Mouse (Mus musculus): Measurements from ENCODE around the gene Zfp85. TPM values are rescaled to one million over a fixed set of nuclear protein-coding genes. Genes with fewer than 3 reads are reported as not detected.
"Not testable (repeated sequence)": the region's sequence is repeated elsewhere in the genome, so short reads cannot be mapped to it uniquely, and the experiment has no call there.

The Zfp85 gene
- 4.8 and 6.4 TPM in 2 replicates for polyA plus RNA-seq (2015; fragmentation: Nextera tagmentation; extraction: Ambion mirVana)

- Histone ChIP-seq H3K4me3 (replicated peaks) (peak within 1 kb of the TSS; percentile 75), H3K27ac (peak within 1 kb of the TSS; percentile 91), H3K9me3 (replicated peaks) (no peaks in the 10 kb centered on the region), H3K4me2 (peak within 1 kb of the TSS; percentile 69), H3K9ac (peak within 1 kb of the TSS; percentile 54), H3K36me3 (peaks cover 10% of the 10 kb centered on the region), H3K27me3 (no peaks in the 10 kb centered on the region), H3K4me1 (peaks cover 8% of the 10 kb centered on the region)
- peak; percentile 98 for ATAC-seq (replicated peaks; ENCODE audit: low FRiP score)
- 6% methylated on average over 24 of the region's 24 CpGs for WGBS
Measured at GRCm38 (mm10) chr13:67754333-67755306, at the start of gene Zfp85. Gene Zfp85 (minus strand): TSS chr13:67755228.

GRCm38 (mm10) chr13:67799151-67799550, 44.1 kb upstream of the Zfp85 start:
- H3K27ac ChIP-seq; H3K4me3 ChIP-seq (replicated peaks); H3K4me2 ChIP-seq; H3K36me3 ChIP-seq; H3K9me3 ChIP-seq (replicated peaks); ATAC-seq (replicated peaks; ENCODE audit: low FRiP score); H3K9ac ChIP-seq; H3K4me1 ChIP-seq; H3K27me3 ChIP-seq: not testable (repeated sequence)
- WGBS, result 92% methylated on average over 3 of the region's 3 CpGs

GRCm38 (mm10) chr13:67798618-67799017, 43.6 kb upstream of the Zfp85 start:
- no peaks in the 10 kb centered on the region for H3K27me3 ChIP-seq
- no peak for ATAC-seq (replicated peaks; ENCODE audit: low FRiP score)
- no peaks in the 10 kb centered on the region for H3K9me3 ChIP-seq (replicated peaks)
- no peaks in the 10 kb centered on the region for H3K4me1 ChIP-seq
- no peaks in the 10 kb centered on the region for H3K36me3 ChIP-seq
- WGBS, result 78% methylated on average over 3 of the region's 3 CpGs
- no peak overlapping the region for H3K9ac ChIP-seq
- no peak overlapping the region for H3K4me3 ChIP-seq (replicated peaks)
- no peak overlapping the region for H3K4me2 ChIP-seq
- H3K27ac ChIP-seq, result no peak overlapping the region

- Histone ChIP-seq H3K9me3 (replicated peaks) (peaks cover 3% of the 10 kb centered on the region; the same call in 1 of the 2 replicates), H3K27me3 (no peaks in the 10 kb centered on the region), H3K4me2 (no peak overlapping the region), H3K36me3 (peaks cover 5% of the 10 kb centered on the region; the same call in 1 of the 2 replicates), H3K27ac (no peak overlapping the region), H3K4me3 (replicated peaks) (no peak overlapping the region), H3K4me1 (no peaks in the 10 kb centered on the region), H3K9ac (no peak overlapping the region)
- no peak for ATAC-seq (replicated peaks; ENCODE audit: low FRiP score)
- WGBS, result 95% methylated on average over 10 of the region's 10 CpGs
Measured at GRCm38 (mm10) chr13:67791921-67792455, 37.0 kb upstream of the Zfp85 start.

GRCm38 (mm10) chr13:67779265-67780221, 24.5 kb upstream of the Zfp85 start, which contains the start of gene Zfp493:
Gene Zfp493 (plus strand): TSS chr13:67779693.
- Histone ChIP-seq H3K27ac (0 out of 2 replicates have a peak within 1 kb of the TSS, but pooled peaks have one; percentile 19), H3K36me3 (no peaks in the 10 kb centered on the region), H3K9ac (peak within 1 kb of the TSS; percentile 53)

GRCm38 (mm10) chr13:67763031-67763768, 8.2 kb upstream of the Zfp85 start:
- Histone ChIP-seq H3K27me3 (no peaks in the 10 kb centered on the region), H3K4me2 (no peak overlapping the region), H3K27ac (no peak overlapping the region), H3K36me3 (no peaks in the 10 kb centered on the region), H3K9ac (no peak overlapping the region), H3K4me1 (no peaks in the 10 kb centered on the region), H3K4me3 (replicated peaks) (no peak overlapping the region), H3K9me3 (replicated peaks) (no peaks in the 10 kb centered on the region)
- WGBS, result 83% methylated on average over 2 of the region's 2 CpGs
- ATAC-seq (replicated peaks; ENCODE audit: low FRiP score), result no peak

More at GRCm38 (mm10) chr13:67779265-67780221, 24.5 kb upstream of the Zfp85 start, which contains the start of gene Zfp493:
- H3K4me2 ChIP-seq, result peak within 1 kb of the TSS; percentile 87
- no peaks in the 10 kb centered on the region for H3K9me3 ChIP-seq (replicated peaks)
- H3K4me3 ChIP-seq (replicated peaks), result peak within 1 kb of the TSS; percentile 70
- 10% methylated on average over 26 of the region's 26 CpGs for WGBS
- peaks cover 5% of the 10 kb centered on the region for H3K4me1 ChIP-seq
- no peaks in the 10 kb centered on the region for H3K27me3 ChIP-seq
- ATAC-seq (replicated peaks; ENCODE audit: low FRiP score), result peak; percentile 98

GRCm38 (mm10) chr13:67759966-67760365, 4.9 kb upstream of the Zfp85 start:
- H3K27ac ChIP-seq, result no peak overlapping the region
- no peak overlapping the region for H3K4me3 ChIP-seq (replicated peaks)
- H3K36me3 ChIP-seq, result no peaks in the 10 kb centered on the region
- no peaks in the 10 kb centered on the region for H3K9me3 ChIP-seq (replicated peaks)
- no peak overlapping the region for H3K4me2 ChIP-seq
- ATAC-seq (replicated peaks; ENCODE audit: low FRiP score), result no peak
- H3K9ac ChIP-seq, result no peak overlapping the region
- H3K27me3 ChIP-seq, result no peaks in the 10 kb centered on the region
- H3K4me1 ChIP-seq, result peaks cover 4% of the 10 kb centered on the region; the same call in 1 of the 2 replicates
- 52% methylated on average over 1 of the region's 1 CpGs for WGBS

- H3K9me3 ChIP-seq (replicated peaks), result no peaks in the 10 kb centered on the region
- H3K36me3 ChIP-seq, result peaks cover 6% of the 10 kb centered on the region
- no peak overlapping the region for H3K9ac ChIP-seq
- no peak for ATAC-seq (replicated peaks; ENCODE audit: low FRiP score)
- 0 out of 2 replicates have a peak overlapping the region, but pooled peaks have one; percentile 69 for H3K4me2 ChIP-seq
- 91% methylated on average over 6 of the region's 6 CpGs for WGBS
- peaks cover 8% of the 10 kb centered on the region for H3K4me1 ChIP-seq
- H3K27ac ChIP-seq, result no peak overlapping the region
- H3K4me3 ChIP-seq (replicated peaks), result no peak overlapping the region
- H3K27me3 ChIP-seq, result no peaks in the 10 kb centered on the region
Measured at GRCm38 (mm10) chr13:67755761-67756160, 733 bp upstream of the Zfp85 start.

GRCm38 (mm10) chr13:67743896-67744295, 11.1 kb downstream of the Zfp85 start:
- H3K4me2 ChIP-seq, result no peak overlapping the region
- no peak for ATAC-seq (replicated peaks; ENCODE audit: low FRiP score)
- peaks cover 15% of the 10 kb centered on the region for H3K36me3 ChIP-seq
- 0 out of 2 replicates have a peak, but pooled peaks cover 4% of the 10 kb centered on the region for H3K9me3 ChIP-seq (replicated peaks)
- H3K27ac ChIP-seq, result no peak overlapping the region
- WGBS, result 90% methylated on average over 9 of the region's 9 CpGs
- no peak overlapping the region for H3K4me3 ChIP-seq (replicated peaks)
- no peaks in the 10 kb centered on the region for H3K27me3 ChIP-seq
- no peaks in the 10 kb centered on the region for H3K4me1 ChIP-seq
- no peak overlapping the region for H3K9ac ChIP-seq

GRCm38 (mm10) chr13:67742941-67743340, 12.1 kb downstream of the Zfp85 start:
- Histone ChIP-seq H3K27me3 (no peaks in the 10 kb centered on the region), H3K9me3 (replicated peaks) (0 out of 2 replicates have a peak, but pooled peaks cover under 1% of the 10 kb centered on the region), H3K4me1 (no peaks in the 10 kb centered on the region), H3K36me3 (peaks cover 6% of the 10 kb centered on the region), H3K27ac (no peak overlapping the region), H3K4me3 (replicated peaks) (no peak overlapping the region), H3K9ac (no peak overlapping the region), H3K4me2 (no peak overlapping the region)
- WGBS, result 90% methylated on average over 3 of the region's 3 CpGs
- no peak for ATAC-seq (replicated peaks; ENCODE audit: low FRiP score)

- not testable (repeated sequence) for H3K9ac ChIP-seq; H3K27ac ChIP-seq; H3K4me3 ChIP-seq (replicated peaks); H3K4me1 ChIP-seq; ATAC-seq (replicated peaks; ENCODE audit: low FRiP score); H3K36me3 ChIP-seq; H3K27me3 ChIP-seq; H3K4me2 ChIP-seq
- WGBS, result 93% methylated on average over 9 of the region's 9 CpGs
- H3K9me3 ChIP-seq (replicated peaks), result peaks cover 15% of the 10 kb centered on the region
Measured at GRCm38 (mm10) chr13:67734391-67734790, 20.6 kb downstream of the Zfp85 start.
